Mouse (Mus musculus): ENCODE results near the gene Ptbp2.

Gene Ptbp2

DNA sequence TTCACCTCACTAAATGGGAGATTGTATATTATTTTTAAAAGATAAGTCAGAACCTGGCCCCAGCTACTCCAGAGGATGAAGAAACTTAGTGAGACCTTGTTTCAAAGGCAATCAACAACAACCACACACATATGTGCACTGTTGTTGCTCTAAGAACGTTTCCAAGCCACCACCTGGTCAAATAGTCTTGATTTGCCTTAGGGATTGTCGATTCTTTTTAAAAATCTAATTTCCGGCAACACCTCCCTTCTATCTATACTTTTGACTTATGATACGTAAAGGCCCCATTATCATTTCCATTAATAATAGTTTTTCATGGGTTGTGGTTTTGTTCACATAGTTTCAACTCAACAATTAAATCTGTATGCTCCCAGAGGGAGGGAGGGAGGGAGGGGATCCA is at the start of gene Ptbp2:
TSS of gene Ptbp2 (minus strand) at position 101 of the 400 bp plus-strand sequence.
- no peak for DNase-seq (ENCODE audit: low read depth, low spot score)

GRCm38 (mm10) chr3:119814678-119815077 is 30.4 kb upstream of the Ptbp2 start:
- no peak for DNase-seq (ENCODE audit: low read depth, low spot score)

- no peak for DNase-seq (ENCODE audit: low read depth, low spot score)
Observed at GRCm38 (mm10) chr3:119806123-119806522, 21.9 kb upstream of the Ptbp2 start.

- DNase-seq (ENCODE audit: low read depth, low spot score), result no peak
Observed at GRCm38 (mm10) chr3:119794677-119795365, 10.6 kb upstream of the Ptbp2 start.

DNA sequence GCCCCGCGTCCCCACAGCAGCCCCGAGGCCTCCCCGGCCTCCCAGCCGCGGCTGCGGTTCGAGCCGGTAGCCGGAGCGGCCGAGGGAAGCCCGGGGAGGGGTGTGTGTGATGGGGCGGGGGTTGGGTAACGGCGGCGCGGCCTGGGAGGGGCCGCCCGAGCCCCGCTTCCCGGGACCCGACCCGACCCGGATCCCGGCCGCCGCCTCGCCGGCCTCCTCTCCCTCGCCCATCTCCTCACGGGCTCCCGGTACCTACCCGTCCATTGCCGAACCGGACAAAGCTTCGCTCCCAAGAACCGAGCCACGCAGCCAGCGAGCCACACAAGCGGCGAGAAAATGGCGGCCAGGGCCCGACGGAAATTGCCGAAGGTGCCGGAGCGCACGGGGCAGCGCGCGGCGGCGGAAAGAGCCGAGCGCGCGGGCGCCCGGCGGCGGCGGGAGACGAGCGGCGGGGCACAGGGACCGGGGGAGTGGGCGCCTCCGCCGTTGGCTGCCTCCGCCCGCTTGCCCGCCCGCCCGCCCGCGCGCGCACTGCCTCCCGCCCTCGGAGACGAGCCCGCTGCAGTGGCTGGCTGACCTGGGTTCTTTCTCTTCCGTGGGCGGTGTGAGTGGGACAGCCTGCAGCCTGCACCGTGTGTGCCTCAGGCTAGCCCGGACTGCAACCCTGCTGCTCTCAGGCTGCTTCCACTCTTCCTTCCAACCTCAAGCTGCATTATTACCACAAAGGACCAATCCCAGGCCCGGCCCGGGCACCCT is 1.1 kb downstream of the Ptbp2 start:
- peak; percentile 84 for DNase-seq (ENCODE audit: low read depth, low spot score)

GRCm38 (mm10) chr3:119782022-119782945 is 2.0 kb downstream of the Ptbp2 start:
- DNase-seq (ENCODE audit: low read depth, low spot score), result peak; percentile 41

GRCm38 (mm10) chr3:119780876-119781275 is 3.4 kb downstream of the Ptbp2 start:
- no peak for DNase-seq (ENCODE audit: low read depth, low spot score)

GRCm38 (mm10) chr3:119779261-119779660 is 5.0 kb downstream of the Ptbp2 start:
- no peak for DNase-seq (ENCODE audit: low read depth, low spot score)

DNA sequence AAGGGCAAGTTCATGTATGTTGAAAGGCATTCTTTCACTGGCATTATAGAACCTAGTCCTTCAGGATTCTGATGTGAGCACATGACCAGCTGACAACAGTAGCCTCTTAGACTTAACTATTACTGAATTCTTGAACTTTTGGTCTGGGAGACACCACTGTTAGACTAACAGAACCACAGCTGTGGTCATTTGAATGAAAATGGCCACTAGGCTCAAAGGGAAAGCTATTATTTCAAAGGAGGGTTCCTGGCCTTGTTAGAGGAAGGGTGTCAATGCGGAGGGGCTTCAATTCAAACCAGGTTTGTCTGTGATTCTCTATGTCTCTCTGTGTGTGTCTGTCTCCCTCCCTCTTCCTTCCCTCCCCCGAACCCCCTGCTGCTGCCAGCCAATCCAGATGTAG is 5.8 kb downstream of the Ptbp2 start:
- no peak for DNase-seq (ENCODE audit: low read depth, low spot score)

- no peak for DNase-seq (ENCODE audit: low read depth, low spot score)
Observed at GRCm38 (mm10) chr3:119776129-119776528, 8.1 kb downstream of the Ptbp2 start.

DNA sequence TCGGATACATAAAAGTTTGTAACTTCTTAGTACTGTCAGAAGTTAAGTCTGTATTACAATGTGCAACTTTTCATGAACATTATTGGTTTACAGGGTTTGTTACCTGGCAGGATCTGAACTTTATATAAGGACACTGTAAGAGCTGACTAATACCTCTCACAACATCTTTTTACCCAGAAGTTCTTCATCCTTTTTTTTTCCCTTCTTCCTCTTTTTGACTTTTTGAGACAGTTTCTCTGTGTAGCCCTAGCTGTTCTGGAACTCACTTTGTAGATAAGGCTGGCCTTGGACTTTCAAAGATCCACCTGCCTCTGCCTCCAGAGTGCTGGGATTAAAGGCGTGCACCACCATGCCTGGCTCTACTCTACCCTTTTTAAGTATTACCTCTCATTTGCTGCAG is 11.5 kb downstream of the Ptbp2 start:
- no peak for DNase-seq (ENCODE audit: low read depth, low spot score)

GRCm38 (mm10) chr3:119763772-119764171 is 20.5 kb downstream of the Ptbp2 start:
- no peak for DNase-seq (ENCODE audit: low read depth, low spot score)

GRCm38 (mm10) chr3:119761732-119762131 is 22.5 kb downstream of the Ptbp2 start:
- no peak for DNase-seq (ENCODE audit: low read depth, low spot score)

DNA sequence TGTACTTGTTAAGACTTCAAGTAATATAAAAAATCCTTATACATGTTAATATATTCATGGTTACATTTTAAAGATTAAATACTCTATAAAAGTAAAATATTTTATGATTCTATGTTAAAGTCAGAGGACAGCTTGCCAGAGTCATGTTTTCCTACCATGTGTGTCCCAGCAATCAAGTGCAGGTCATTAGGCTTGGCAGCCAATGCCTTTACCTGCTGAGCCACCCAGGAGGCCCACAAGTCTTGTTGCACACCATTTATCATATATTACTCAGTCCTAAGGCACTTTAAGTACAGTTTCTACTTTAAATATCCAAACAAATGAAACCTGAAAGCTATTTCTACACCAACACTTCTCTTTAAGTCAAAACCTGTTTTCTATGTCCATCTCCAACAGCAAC is 30.5 kb downstream of the Ptbp2 start:
- DNase-seq (ENCODE audit: low read depth, low spot score), result no peak

- DNase-seq (ENCODE audit: low read depth, low spot score), result no peak
Observed at GRCm38 (mm10) chr3:119749551-119750249, 34.6 kb downstream of the Ptbp2 start.

DNA sequence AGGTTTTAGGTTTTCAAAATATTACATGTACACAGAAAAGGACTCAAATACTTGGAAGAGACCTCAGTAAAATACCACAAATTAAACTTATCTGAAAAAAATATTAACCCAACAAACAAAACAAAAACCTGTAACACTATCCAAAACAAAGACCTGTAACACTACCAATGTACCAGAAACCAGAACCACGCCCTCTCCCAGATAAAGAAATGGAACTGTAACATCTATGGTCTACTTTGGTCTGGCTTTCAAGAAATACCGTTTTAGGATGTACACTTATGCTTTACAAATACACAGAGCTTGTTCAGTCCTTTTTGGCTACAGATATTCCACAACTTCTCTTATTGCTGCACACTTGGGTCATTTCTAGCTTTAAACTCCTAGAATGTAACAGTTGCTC is 35.1 kb downstream of the Ptbp2 start:
- no peak for DNase-seq (ENCODE audit: low read depth, low spot score)

DNA sequence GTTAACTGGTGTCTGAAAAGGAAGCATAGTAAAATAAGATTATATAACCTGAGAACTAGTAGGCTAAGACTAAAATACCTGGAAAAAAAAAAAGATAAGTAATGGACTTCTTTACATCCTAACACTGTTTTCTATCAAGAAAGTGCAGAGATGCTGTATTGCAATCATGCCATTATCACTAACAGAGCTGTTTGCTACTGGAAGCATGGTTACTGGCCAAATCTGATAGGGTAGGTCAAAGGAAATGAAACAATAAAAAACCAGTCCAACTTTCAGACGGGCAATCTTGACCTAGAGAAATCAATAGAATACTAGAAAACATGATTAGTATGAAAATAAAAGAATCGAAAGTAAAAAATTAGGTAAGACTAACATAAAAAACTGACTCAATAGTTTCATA is 37.6 kb downstream of the Ptbp2 start:
- no peak for DNase-seq (ENCODE audit: low read depth, low spot score)

DNA sequence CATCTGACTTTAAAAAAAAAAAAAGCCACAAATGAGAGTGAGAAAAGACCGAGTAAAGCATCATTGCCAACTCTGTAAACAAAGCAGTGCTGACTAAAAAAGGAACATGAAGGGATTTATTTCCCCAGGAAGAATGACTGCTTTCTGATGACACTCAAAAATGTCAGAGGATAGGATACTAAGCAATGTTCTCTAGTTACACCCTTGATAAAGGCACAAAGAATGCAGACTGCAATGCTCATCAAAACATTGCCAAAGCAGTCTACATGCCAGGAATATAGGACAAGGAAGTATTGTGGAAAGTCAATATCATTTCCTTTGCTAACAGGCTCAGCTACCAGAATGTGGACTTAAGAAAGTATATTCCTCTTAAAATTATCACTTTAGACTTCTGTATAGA is 38.5 kb downstream of the Ptbp2 start:
- DNase-seq (ENCODE audit: low read depth, low spot score), result no peak

DNA sequence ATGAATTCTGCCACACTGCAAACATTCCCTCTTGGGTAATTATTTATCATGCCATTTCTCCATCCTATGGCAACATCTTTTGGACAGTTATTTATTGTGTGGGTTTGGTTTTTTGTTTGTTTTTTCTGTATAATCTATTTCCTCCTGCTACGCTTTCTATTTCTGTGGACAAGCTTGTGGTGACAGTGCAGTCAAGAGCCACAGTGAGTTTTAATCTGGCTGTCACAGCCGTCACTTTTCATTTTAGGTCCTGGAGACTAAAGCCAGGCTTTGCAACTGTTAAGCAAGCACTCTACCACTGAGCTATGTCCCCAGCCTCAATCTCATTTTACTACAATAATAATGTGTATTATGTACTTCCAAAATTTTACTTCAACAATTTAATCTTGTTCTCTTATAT is 54.4 kb downstream of the Ptbp2 start:
- DNase-seq (ENCODE audit: low read depth, low spot score), result no peak

DNA sequence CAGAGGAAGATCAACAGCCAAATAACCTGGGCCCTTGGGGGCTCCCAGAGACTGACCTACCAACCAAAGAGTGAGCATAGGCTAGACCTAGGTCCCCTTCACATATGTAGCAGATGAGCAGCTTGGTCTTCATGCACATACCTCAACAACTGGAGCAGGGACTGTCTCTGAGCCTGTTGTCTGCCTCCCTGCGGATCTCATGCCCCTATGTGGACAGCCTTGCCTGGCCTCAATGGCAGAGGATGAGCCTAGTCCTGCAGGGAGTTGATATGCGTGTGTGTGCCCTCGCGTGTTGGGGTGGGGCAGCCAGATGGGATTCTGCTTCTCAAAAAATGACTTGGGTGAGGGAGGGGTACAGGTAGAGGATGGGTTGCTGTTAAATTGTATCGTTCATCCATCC is 72.2 kb downstream of the Ptbp2 start:
- DNase-seq (ENCODE audit: low read depth, low spot score), result no peak

GRCm38 (mm10) chr3:119711503-119711902 is 72.8 kb downstream of the Ptbp2 start:
- no peak for DNase-seq (ENCODE audit: low read depth, low spot score)

DNA sequence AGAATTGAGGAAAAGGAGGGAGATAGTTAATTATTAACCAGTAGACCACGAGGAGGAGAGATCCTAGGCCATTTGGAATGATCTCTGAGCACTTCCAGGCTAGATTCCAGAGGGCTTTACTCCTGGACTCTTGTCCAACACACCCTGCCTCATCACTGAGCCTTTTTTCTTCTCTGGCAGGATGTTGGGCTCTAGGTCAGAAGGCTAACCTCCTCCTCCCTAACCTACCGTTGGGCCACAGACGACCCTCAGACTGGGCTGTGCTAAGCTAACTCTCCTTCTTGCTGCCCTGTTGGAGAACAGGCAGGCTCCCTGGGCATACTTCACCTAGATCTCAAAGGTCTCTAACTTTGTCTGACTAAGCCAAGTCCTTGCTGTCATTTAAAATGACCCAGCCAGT is 82.8 kb downstream of the Ptbp2 start:
- no peak for DNase-seq (ENCODE audit: low read depth, low spot score)

Measured in retina, postnatal 7 days (tissue).